Mouse (Mus musculus) midbrain, embryonic 10.5 days (tissue): ENCODE measurements at regions not wholly inside any gene's neighbourhood (a gene's known extent, or its start where the extent isn't known, plus 50 kb on each side); places are given as distances from the start of the nearest gene placed in this dataset.

Experiments used
- DNase-seq: peaks from one replicate; pipeline ENCODE4 v3.0.0-alpha.2; 2017; ENCODE audit warnings: low spot score
- H3K27ac ChIP-seq: fragments of 300-500 bp; sonication (generic); replicated peaks from 2 replicates; pipeline ENCODE4 v1.5.1; 2016; ENCODE audit warnings: mild to moderate bottlenecking
- H3K27me3 ChIP-seq: fragments of 300-500 bp; sonication (generic); 2 replicates; pipeline ENCODE4 v1.6.1; 2016; ENCODE audit warnings: low read depth, mild to moderate bottlenecking; ENCODE audit not compliant: poor library complexity, severe bottlenecking
- H3K36me3 ChIP-seq: fragments of 300-500 bp; sonication (generic); 2 replicates; pipeline ENCODE4 v1.6.1; 2016; ENCODE audit warnings: mild to moderate bottlenecking, moderate library complexity
- H3K4me1 ChIP-seq: fragments of 300-500 bp; sonication (generic); 2 replicates; pipeline ENCODE4 v1.6.1; 2016
- H3K4me3 ChIP-seq: fragments of 300-500 bp; sonication (generic); 2 replicates; pipeline ENCODE4 v1.5.1; 2016; ENCODE audit warnings: mild to moderate bottlenecking, moderate library complexity
- H3K9me3 ChIP-seq: fragments of 300-500 bp; sonication (generic); replicated peaks from 2 replicates; pipeline ENCODE4 v1.6.1; 2016; ENCODE audit warnings: mild to moderate bottlenecking
- WGBS: fragments of 180-500 bp; shearing (Covaris S2); methylation state at CpG from one replicate; pipeline ENCODE4 v1.1.7; 2016; 5-methylcytosine and 5-hydroxymethylcytosine counted together

DNA sequence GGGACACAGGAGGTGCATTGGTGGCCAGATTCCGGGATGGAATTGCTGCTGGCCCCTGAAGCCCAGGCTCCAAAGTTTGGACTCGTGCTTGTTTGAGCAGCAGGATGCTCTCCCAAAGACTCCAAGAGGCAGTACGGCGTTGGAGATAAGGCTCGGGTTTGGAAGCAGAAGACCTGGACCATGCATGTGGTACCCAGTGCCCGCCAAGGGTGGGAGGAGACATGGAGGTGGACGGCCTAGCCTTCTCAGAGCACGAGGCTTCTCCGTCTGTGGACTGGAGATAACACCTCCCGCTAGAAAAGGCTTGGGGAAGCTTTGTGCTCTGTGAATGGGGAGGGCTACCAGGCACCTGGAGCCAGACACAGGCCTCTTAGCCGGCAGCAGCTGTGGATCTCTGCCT, 271.7 kb downstream of the Rps6kc1 start:
- WGBS = 82% methylated on average over 11 of the region's 11 CpGs
- Histone ChIP-seq H3K36me3 (no peaks in the 10 kb centered on the region), H3K9me3 (no peaks in the 10 kb centered on the region), H3K27me3 (no peaks in the 10 kb centered on the region), H3K4me1 (peaks cover 4% of the 10 kb centered on the region; the same call in 1 of the 2 replicates), H3K27ac (no peak overlapping the region), H3K4me3 (no peak overlapping the region)
- no peak for DNase-seq

DNA sequence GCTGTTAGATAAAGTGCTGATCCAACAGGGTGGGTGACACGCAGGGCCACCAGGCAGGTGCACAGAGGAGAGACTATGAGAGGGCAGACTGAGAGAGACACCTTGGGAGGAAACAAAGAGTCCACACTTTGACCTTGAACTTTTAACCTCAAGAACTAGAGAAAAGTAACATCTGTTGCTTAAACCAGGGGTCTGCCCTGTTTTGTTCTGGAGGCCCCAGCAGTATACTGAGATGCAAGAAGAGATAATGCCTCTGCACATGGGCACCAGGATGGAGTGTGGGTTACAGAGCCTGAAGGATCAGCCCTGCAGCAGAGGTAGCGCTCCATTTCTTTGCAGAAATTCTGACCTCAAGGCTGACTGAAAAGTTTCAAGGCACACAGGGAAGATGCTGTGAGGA, 276.6 kb downstream of the Rps6kc1 start:
- no peaks in the 10 kb centered on the region for H3K27me3 ChIP-seq
- no peaks in the 10 kb centered on the region for H3K36me3 ChIP-seq
- WGBS = 88% methylated on average over 2 of the region's 2 CpGs
- DNase-seq = no peak
- H3K4me1 ChIP-seq = peaks cover 23% of the 10 kb centered on the region
- H3K9me3 ChIP-seq = no peaks in the 10 kb centered on the region
- H3K4me3 ChIP-seq = no peak overlapping the region
- H3K27ac ChIP-seq = no peak overlapping the region

DNA sequence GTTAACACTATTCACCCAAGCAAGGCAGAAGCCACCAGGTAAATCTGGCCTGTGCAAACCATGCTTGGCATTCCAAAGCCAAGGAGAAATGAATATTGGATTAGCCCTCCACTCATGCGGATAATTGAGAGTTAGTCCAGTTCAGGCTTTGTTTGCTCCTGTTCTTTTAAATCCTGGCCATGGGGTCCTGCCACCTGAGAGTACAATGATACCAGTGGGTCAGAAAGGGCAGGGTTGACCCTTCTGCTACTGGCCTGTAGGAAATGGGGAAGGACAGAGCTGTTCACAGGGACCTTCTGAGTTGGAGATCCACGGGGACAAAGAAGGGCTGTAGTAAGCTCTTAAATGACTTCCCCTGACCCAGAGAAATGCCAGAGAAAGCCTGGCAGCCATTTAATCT, 279.9 kb downstream of the Rps6kc1 start:
- no peaks in the 10 kb centered on the region for H3K27me3 ChIP-seq
- H3K27ac ChIP-seq = peak overlapping the region; percentile 33; the same call in 1 of the 2 replicates
- H3K4me1 ChIP-seq = peaks cover 23% of the 10 kb centered on the region
- H3K36me3 ChIP-seq = no peaks in the 10 kb centered on the region
- no peak overlapping the region for H3K4me3 ChIP-seq
- H3K9me3 ChIP-seq = no peaks in the 10 kb centered on the region
- DNase-seq = no peak
- 42% methylated on average over 2 of the region's 2 CpGs for WGBS

DNA sequence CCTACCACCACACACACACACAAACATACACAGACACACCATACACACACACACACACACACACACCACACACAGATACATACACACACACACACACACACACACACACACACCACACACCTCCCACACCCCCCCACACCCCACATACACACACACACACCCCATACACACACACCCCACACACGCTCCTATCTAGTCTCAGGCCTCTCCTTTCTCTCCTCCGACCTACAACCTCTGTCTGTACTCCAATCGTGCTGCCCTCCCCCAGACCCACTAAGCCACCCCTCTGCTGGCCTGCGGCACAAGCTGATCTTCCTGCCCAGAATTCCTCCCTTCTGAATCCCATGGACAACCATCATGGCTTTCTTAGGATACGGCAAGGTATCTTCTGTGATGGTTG, 281.4 kb downstream of the Rps6kc1 start:
- Histone ChIP-seq H3K36me3 (no peaks in the 10 kb centered on the region), H3K4me1 (peaks cover 22% of the 10 kb centered on the region), H3K9me3 (no peaks in the 10 kb centered on the region), H3K4me3 (no peak overlapping the region), H3K27me3 (no peaks in the 10 kb centered on the region), H3K27ac (no peak overlapping the region)
- 88% methylated on average over 5 of the region's 5 CpGs for WGBS
- no peak for DNase-seq

DNA sequence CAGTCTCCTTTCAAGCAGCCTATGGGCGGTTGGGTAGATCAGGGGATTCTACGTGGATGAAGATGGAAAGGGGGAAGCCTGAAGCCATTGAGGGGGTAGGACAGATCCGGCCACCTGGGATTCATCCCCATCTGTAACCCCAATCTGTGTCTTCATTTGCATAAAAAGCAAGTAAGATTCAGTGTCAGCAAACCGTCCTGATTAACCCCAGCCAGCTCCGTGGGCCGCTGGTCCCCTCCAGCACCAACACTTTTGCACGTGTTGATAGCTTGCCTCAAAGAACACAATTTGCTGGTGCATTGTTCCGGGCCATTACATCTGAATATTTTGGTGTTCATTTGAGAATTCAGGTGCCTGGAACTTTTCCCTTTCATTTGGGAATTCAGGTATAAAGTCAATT, 287.7 kb downstream of the Rps6kc1 start:
- Histone ChIP-seq H3K4me3 (no peak overlapping the region), H3K36me3 (no peaks in the 10 kb centered on the region), H3K9me3 (no peaks in the 10 kb centered on the region), H3K4me1 (peaks cover 3% of the 10 kb centered on the region; the same call in 1 of the 2 replicates), H3K27ac (no peak overlapping the region), H3K27me3 (no peaks in the 10 kb centered on the region)
- DNase-seq = no peak
- WGBS = 86% methylated on average over 8 of the region's 8 CpGs

DNA sequence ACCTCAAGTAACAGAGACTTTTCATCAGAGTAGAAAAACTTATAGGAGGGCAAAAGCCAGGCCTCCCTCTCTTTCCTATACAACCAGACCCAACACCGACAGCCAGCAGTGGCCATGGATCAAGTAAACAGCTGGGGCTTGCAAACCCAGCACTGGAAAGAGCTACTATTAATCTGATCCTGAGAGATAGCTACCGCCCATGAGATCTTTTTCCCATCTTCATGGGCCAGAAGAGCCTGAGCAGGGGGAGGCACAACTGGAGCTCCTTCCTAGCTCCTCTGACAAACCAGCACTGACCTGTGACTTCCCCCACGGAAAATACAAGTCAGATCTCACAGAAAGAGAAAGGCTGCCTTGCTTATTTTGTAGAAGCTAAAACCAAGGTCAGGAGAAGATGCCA, 311.1 kb downstream of the Rps6kc1 start:
- Histone ChIP-seq H3K27ac (no peak overlapping the region), H3K36me3 (no peaks in the 10 kb centered on the region), H3K9me3 (no peaks in the 10 kb centered on the region), H3K4me3 (no peak overlapping the region), H3K4me1 (no peaks in the 10 kb centered on the region), H3K27me3 (no peaks in the 10 kb centered on the region)
- WGBS = 82% methylated on average over 3 of the region's 3 CpGs
- DNase-seq = no peak

DNA sequence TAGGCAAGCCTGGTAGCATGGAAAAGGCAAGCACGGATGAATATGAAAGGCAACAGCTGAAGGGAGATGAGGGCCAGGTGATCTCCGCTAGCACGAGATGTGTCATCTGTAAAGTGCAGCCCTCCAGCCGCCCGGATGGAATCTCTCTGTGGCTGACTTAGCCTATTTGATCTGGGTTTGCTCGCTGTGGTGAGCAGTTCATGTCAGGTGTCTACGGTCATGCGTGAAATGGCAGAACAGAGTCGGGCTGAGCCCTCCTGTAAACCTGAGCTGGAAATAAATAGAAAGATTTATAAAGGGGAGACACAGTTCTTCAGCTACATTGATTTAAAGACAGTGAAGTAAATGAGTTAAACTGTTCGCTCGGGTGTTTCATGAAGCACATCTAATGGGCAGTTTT, 311.9 kb downstream of the Rps6kc1 start:
- H3K27ac ChIP-seq = no peak overlapping the region
- WGBS = 93% methylated on average over 11 of the region's 11 CpGs
- no peak for DNase-seq
- H3K4me3 ChIP-seq = no peak overlapping the region
- no peaks in the 10 kb centered on the region for H3K9me3 ChIP-seq
- H3K36me3 ChIP-seq = no peaks in the 10 kb centered on the region
- H3K27me3 ChIP-seq = no peaks in the 10 kb centered on the region
- H3K4me1 ChIP-seq = no peaks in the 10 kb centered on the region

DNA sequence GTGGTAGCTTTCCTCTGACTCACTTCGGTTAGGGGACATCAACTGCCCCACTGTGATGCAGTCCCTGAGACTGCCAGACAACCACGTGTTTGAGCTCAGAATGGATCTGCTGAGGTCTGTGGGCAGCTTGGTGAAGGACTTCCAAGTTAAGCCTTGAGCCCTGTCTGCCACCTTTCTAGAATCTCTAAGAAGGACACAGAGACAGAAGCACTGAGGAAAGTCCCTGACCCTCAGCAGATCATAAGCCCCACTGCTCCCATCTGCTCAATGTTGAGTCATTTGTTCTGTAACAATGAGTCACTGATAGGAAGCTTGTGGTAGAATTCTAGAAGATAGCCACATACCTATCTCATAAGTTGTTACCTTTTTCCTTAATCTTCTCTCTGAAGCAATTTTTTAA, 315.4 kb downstream of the Rps6kc1 start:
- H3K36me3 ChIP-seq = no peaks in the 10 kb centered on the region
- no peaks in the 10 kb centered on the region for H3K27me3 ChIP-seq
- H3K27ac ChIP-seq = no peak overlapping the region
- H3K4me1 ChIP-seq = no peaks in the 10 kb centered on the region
- no peaks in the 10 kb centered on the region for H3K9me3 ChIP-seq
- DNase-seq = no peak
- 81% methylated on average over 2 of the region's 2 CpGs for WGBS
- H3K4me3 ChIP-seq = no peak overlapping the region

DNA sequence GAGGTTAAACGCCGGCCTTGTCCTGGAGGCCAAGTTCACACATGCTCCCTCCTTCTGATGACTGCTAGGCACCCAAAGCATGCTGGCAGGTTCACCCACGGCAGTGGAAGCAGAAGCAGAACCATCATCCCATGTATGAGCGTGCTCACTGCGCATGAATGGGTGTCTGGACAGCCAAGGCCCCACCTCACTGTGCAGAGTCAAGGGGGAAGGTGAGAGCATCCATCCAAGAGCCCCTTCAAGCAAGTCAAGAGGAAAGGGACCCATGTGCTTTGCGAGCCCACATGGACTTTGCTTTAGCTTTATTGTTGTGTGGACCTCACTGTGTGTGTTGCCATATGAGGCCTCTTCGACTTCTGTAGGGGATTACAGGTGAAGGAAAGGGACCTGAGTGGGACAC, 319.9 kb downstream of the Rps6kc1 start:
- no peak for DNase-seq
- 89% methylated on average over 7 of the region's 7 CpGs for WGBS

DNA sequence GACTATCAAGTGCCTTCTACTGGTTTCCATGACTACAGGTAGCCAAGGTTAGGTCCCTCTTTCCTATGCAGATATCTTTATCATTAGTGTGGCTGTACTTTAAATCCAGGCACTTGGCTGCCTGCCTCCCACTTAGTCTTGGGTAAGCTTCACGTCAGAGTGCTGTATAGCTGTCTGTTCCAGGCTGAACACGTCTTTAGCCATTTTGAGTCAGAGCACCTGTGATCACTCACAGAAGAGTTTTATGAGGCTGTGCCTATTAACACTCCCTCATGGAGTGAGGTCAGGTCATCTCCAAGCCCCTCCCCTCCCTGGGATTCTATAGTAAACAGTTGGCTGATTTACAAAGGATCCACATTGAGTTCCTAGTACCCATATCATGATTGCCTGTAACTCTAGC, 322.0 kb downstream of the Rps6kc1 start:
- Histone ChIP-seq H3K36me3 (no peaks in the 10 kb centered on the region), H3K27ac (no peak overlapping the region), H3K27me3 (no peaks in the 10 kb centered on the region), H3K9me3 (no peaks in the 10 kb centered on the region), H3K4me3 (no peak overlapping the region), H3K4me1 (no peaks in the 10 kb centered on the region)
- DNase-seq = no peak
- WGBS = 86% methylated on average over 2 of the region's 2 CpGs

More for the DNA sequence above, 319.9 kb downstream of the Rps6kc1 start:
- Histone ChIP-seq H3K4me3 (no peak overlapping the region), H3K27me3 (no peaks in the 10 kb centered on the region), H3K4me1 (no peaks in the 10 kb centered on the region), H3K9me3 (no peaks in the 10 kb centered on the region), H3K27ac (no peak overlapping the region), H3K36me3 (no peaks in the 10 kb centered on the region)

DNA sequence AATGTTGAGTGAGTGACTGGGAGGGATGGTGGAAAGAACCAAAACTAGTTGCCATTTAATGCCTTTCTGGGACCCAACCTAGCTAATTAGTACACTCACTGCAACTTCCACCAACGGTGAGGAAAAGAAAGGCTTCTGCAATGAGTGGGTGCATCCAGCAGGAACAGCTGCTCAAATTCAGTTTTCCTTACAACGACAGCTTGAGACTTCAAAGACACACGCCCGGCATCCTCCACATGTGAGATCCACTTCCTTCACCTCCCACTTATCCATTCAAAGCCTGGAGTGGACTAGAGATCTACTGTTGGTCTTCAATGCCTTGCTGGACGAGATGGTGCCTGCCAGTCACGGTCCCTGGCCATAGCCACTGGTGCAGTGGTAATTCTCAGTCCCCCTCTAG, 328.3 kb downstream of the Rps6kc1 start:
- H3K27me3 ChIP-seq = no peaks in the 10 kb centered on the region
- no peak overlapping the region for H3K4me3 ChIP-seq
- H3K36me3 ChIP-seq = no peaks in the 10 kb centered on the region
- no peak overlapping the region for H3K27ac ChIP-seq
- 0 out of 2 replicates have a peak, but pooled peaks cover 4% of the 10 kb centered on the region for H3K4me1 ChIP-seq
- no peaks in the 10 kb centered on the region for H3K9me3 ChIP-seq
- no peak for DNase-seq
- WGBS = 86% methylated on average over 6 of the region's 6 CpGs

DNA sequence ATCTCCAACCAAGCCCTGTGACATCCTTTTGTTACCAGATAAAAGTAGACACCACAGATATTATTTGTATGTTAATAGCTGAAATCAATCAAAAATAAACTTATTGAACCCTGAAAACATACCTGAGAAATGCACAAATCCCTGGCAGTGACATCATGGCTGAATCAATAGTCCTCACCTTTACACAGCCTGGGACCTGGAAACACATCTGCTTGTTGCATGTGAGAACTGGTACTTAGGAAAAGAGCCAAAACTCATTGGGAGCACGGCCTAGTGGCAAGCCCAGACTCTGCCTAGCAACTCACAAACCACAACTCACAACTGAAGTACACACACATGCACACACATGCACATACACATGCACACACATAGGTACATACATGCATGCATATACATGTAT, 330.9 kb downstream of the Rps6kc1 start:
- H3K9me3 ChIP-seq = no peaks in the 10 kb centered on the region
- H3K36me3 ChIP-seq = no peaks in the 10 kb centered on the region
- H3K27me3 ChIP-seq = no peaks in the 10 kb centered on the region
- no peak for DNase-seq
- no peak overlapping the region for H3K4me3 ChIP-seq
- WGBS = 82% methylated on average over 1 of the region's 1 CpGs
- H3K27ac ChIP-seq = no peak overlapping the region
- H3K4me1 ChIP-seq = 0 out of 2 replicates have a peak, but pooled peaks cover 4% of the 10 kb centered on the region

DNA sequence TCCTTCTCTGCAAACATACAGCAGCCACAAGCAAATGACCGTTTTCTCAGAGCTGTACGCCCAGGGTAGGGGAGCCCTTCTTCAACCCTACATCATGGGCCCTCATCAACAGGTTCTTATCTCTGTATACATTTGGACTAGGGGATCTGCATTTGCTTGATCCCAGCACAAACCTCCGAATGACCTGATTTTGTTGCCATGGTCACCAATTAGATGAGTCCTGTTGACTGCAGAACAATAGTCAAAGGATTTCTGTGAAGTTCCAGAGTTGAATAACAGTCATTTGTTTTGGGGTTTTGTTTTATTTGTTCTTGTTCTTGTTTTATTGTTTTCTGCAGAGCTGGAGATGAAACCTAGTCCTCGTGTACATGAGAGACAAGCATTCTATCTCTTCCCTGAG, 340.6 kb downstream of the Rps6kc1 start:
- Histone ChIP-seq H3K27me3 (no peaks in the 10 kb centered on the region; the same call in 1 of the 2 replicates), H3K4me3 (no peak overlapping the region), H3K9me3 (no peaks in the 10 kb centered on the region), H3K4me1 (peaks cover 14% of the 10 kb centered on the region), H3K36me3 (no peaks in the 10 kb centered on the region), H3K27ac (no peak overlapping the region)
- no peak for DNase-seq
- WGBS = 58% methylated on average over 4 of the region's 4 CpGs

DNA sequence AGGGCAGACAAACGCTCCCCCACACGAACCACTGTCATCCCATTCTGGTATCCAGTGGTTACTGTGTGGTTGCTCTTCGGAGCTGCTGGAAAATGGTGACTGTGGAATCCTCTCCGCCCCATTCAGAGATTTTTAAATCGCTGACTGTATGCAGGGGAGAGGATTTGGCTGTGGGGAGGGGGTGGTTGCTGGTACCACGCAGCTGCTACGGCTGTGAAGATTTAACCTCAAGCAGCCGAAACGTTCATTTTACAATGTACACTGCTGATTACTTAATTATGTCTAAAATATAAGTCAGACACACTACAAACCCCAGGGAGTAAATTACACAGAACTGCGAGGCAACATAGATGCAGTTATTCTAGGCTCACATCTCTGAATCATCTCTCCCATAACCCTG, 341.0 kb downstream of the Rps6kc1 start:
- no peaks in the 10 kb centered on the region; the same call in 1 of the 2 replicates for H3K27me3 ChIP-seq
- H3K4me3 ChIP-seq = no peak overlapping the region
- H3K36me3 ChIP-seq = no peaks in the 10 kb centered on the region
- H3K27ac ChIP-seq = no peak overlapping the region
- peaks cover 14% of the 10 kb centered on the region for H3K4me1 ChIP-seq
- DNase-seq = no peak
- 84% methylated on average over 10 of the region's 10 CpGs for WGBS
- no peaks in the 10 kb centered on the region for H3K9me3 ChIP-seq
